Mouse (Mus musculus) retina, postnatal 7 days (tissue): ENCODE measurements around the gene Olfr725.
A peak's percentile ranks its signal among the peaks of the same experiment; 100 is the strongest.

Experiments
- DNase-seq: peaks from one replicate; pipeline ENCODE4 v3.0.0-alpha.2; 2012; ENCODE audit warnings: low read depth, low spot score

Olfr725 gene

DNA sequence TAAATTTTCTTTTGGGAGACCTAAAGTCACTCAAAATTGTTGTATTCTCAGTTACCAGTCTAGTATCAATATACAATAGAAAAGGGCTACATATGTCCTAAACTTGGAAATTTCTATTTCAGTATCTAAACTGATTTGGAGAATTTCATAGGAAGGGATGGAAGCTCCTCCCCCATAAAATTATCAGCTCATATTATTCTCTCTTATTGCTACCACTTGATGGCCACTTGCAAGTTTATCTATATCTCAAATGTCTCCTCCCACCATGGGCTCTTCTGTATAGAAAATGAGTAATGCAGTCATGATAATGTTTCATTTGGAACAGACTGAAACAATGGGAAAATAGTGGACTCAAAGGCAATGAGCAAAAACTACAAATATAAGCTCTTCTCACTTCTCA, at the start of gene Olfr725:
Gene Olfr725 (minus strand): TSS at position 101 of the 400 bp plus-strand sequence.
- no peak for DNase-seq

DNA sequence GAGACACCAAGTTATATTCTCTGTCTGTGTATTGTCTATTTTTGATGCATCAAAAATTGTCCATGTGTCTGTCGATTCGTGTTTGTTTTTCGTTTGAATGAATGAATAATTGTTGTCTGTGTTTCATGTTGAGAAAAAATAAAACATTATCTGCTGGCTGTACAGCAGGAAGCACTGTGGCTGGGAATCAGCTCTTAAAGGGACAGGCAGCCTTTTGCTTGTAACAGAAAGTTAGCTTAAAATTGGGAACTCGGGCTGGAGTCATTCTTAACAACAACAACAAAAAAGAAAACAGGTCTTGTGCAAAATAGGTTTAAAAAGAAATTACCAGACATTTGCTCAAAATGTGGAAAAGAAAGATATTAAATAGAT, 22.5 kb upstream of the Olfr725 start:
- DNase-seq, result no peak

DNA sequence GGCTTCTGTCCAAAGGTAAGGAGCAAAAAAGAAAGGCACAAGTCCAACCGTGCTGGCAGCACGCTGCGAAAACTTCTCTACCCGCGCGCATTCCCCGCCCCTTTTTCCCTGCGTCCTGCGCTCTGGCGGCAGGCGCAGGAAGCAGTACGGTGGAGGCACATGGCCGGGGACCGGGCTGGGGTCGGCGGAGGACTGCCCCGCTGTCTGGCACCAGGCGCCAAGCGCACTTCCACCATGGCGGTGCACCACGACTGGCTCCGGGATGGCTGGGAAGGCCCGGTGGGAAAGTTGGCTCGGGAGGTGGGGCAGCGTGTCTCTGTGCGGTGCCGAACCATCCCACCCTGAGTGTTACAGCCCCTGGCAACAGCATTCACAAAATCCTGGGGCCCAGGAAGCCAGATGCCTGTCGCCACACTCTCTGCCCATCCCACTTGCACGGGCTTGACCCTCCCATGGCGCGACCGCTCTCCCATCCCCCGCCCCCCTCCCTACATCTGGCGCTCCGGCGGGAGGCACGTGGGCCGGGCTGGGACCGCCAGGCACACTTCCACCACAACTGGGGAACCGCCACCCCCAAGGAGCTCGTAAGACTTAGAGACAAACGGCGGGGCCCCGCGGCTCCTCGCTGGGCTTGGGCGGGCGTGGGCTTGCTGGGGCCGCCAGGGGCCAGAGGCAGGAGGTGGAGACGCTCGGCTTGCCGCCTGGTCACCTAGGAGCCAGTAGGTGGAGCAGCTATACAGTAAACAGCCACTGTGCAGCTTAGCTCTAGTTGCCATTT, 22.0 kb upstream of the Olfr725 start:
- DNase-seq, result peak; percentile 42

DNA sequence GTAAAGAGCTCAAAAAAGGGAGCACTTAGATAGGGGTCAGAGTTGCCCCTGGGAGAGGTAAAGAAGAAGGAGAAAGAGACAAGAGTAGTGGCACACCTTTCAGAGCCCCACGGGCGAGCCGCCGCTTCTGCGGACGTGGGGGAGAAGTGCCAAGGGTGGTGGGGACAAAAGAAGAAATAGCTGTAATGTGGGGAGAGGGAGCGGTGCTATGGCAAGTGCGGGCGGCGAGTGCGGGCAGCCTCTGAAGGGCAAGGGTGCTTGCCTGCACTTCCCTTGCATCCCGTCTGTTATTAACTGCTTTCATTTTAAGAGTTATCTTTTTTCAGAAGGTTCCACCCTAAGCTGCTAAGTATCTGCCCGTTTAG, 21.4 kb upstream of the Olfr725 start:
- no peak for DNase-seq

DNA sequence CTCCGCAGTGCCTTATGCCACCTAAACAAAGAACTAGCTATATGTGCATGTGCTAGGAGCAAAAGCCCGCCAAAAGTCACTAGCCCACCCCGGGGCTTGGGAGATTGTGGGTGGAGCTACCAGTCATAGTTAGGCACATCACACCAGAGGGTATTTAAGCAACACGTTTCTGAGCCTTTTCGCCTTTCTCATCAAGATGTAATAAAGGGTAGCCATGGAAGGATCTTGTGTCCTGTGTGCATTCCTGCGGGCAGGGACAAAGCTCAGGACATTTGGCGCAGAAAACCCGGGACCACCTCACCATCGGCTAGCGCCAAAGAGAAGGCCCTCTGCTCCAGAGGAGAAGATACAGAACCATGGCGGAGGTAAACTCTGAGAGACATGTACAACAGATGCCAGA, 21.0 kb upstream of the Olfr725 start:
- no peak for DNase-seq

DNA sequence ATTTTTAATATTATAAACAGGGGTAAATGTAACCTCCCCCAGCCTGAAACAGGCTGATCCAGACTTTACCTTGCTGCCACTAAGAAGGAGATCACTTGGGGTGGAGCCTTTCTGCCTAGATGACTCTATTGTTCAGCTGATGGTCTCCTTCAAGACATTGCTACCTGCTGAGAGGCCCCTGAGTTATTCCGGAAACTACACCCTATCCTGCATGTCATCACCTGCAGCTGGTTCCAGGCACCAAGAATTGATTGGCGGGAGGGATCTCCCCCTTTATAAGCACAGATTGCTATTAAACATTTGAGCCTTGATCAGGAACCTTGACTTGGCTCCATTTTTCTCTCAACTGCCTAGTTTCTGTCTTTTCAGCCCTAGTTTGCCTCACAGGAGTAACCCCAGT, 8.1 kb downstream of the Olfr725 start:
- DNase-seq, result no peak

DNA sequence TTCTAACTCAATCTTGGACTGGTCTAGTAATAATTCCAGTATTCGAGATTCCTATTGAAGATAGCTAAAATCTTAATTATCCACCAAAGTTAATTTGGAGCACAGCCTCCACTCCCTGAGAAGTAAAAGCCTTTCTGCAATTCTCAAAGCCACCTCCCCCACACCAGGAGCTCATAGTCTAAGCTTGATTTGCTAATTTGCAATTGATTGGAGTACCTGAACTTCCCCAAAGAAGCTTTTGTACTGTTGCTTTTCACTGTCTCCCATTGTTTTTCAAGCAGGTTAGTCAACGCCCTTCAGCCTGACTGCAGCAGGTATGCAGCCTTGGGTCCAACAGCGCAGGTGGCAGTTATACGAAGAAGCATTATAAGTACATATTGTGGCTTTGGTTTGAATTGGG, 8.8 kb downstream of the Olfr725 start:
- DNase-seq, result no peak

DNA sequence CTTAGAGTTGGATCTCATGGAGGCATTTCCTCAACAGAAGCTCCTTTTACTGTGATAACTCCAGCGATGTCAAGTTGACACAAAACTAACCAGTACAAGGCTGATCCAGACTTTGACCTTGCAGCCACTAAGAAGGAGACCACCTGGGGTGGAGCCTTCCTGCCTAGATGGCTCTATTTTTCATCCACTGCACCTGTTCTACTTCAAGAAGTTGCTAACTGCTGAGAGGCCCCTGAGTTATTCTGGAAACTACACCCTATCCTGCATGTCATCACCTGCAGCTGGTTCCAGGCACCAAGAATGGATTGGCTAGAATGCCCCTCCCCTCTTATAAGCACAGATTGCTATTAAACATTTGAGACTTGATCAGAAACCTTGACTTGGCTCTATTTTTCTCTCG, 13.8 kb downstream of the Olfr725 start:
- DNase-seq, result no peak
